Mouse (Mus musculus) kidney, adult 2 months (tissue): ENCODE data around the gene Rin1. TPM values are rescaled to one million over a fixed set of nuclear protein-coding genes. Genes with fewer than 3 reads are reported as not detected.

Experiments used
- DNase-seq: peaks from one replicate; pipeline ENCODE4 v3.0.0; 2021
- H3K27ac ChIP-seq: fragments of 200-500 bp; 2 replicates; pipeline ENCODE4 v1.5.1; 2012; ENCODE audit warnings: low read depth, low read length, control low read depth, inconsistent platforms; ENCODE audit not compliant: insufficient read depth
- H3K27me3 ChIP-seq: fragments of 200-500 bp; replicated peaks from 2 replicates; pipeline ENCODE4 v1.6.1; 2012; ENCODE audit warnings: mild to moderate bottlenecking, moderate library complexity, low read length, inconsistent platforms; ENCODE audit not compliant: control insufficient read depth, insufficient read depth
- H3K36me3 ChIP-seq: fragments of 200-500 bp; 2 replicates; pipeline ENCODE4 v1.6.1; 2012; ENCODE audit warnings: mild to moderate bottlenecking, moderate library complexity, low read length, inconsistent platforms; ENCODE audit not compliant: control insufficient read depth, insufficient read depth
- H3K4me1 ChIP-seq: fragments of 200-500 bp; 2 replicates; pipeline ENCODE4 v1.6.1; 2011; ENCODE audit warnings: low read length; ENCODE audit not compliant: control insufficient read depth, insufficient read depth
- H3K4me3 ChIP-seq: fragments of 200-500 bp; 2 replicates; pipeline ENCODE4 v1.5.1; 2011; ENCODE audit warnings: mild to moderate bottlenecking, low read depth, low read length, control low read depth; ENCODE audit not compliant: insufficient read depth
- CTCF ChIP-seq: fragments of 200-500 bp; conservative IDR thresholded peaks from 2 replicates; pipeline ENCODE4 v1.5.1; 2011; ENCODE audit warnings: low read depth, mild to moderate bottlenecking, control low read depth, low read length, moderate library complexity, mixed read lengths; ENCODE audit not compliant: insufficient read depth, insufficient read length
- POLR2A ChIP-seq: fragments of 200-500 bp; IDR thresholded peaks from one replicate; pipeline ENCODE4 v1.6.1; 2011; ENCODE audit warnings: low read depth, low read length, control low read depth
- WGBS: fragments of 180-500 bp; shearing (Covaris S2); methylation state at CpG from one replicate; pipeline ENCODE4 v1.1.7; 2018; 5-methylcytosine and 5-hydroxymethylcytosine counted together
- polyA plus RNA-seq: library from polyadenylated mRNA; depleted of rRNA; stranded (reverse); fragments of >200 nt; gene quantifications from 2 replicates; pipeline ENCODE4 v1.2.3, GENCODE M21; 2012

Gene Rin1
- polyA plus RNA-seq, 1 experiment, result 2.8 TPM

GRCm38 (mm10) chr19:5016782-5017181, 33.5 kb upstream of the Rin1 start:
- Histone ChIP-seq H3K36me3 (no peaks in the 10 kb centered on the region), H3K4me1 (peaks cover 7% of the 10 kb centered on the region), H3K27me3 (no peaks in the 10 kb centered on the region), H3K27ac (peak overlapping the region; percentile 86; the same call in 1 of the 2 replicates), H3K4me3 (no peak overlapping the region)
- TF ChIP-seq CTCF (peak; percentile 79), POLR2A (no peak)
- WGBS, result 19% methylated on average over 12 of the region's 12 CpGs
- peak; percentile 71 for DNase-seq

GRCm38 (mm10) chr19:5017611-5018010, 32.7 kb upstream of the Rin1 start:
- WGBS, result 86% methylated on average over 4 of the region's 4 CpGs
- no peak overlapping the region for H3K27ac ChIP-seq
- no peaks in the 10 kb centered on the region for H3K36me3 ChIP-seq
- TF ChIP-seq POLR2A (no peak), CTCF (no peak)
- DNase-seq, result no peak
- H3K4me3 ChIP-seq, result no peak overlapping the region
- H3K27me3 ChIP-seq, result no peaks in the 10 kb centered on the region
- H3K4me1 ChIP-seq, result peaks cover 7% of the 10 kb centered on the region

GRCm38 (mm10) chr19:5018191-5018590, 32.1 kb upstream of the Rin1 start:
- DNase-seq, result no peak
- no peak overlapping the region for H3K4me3 ChIP-seq
- WGBS, result 89% methylated on average over 3 of the region's 3 CpGs
- H3K27me3 ChIP-seq, result no peaks in the 10 kb centered on the region
- no peaks in the 10 kb centered on the region for H3K36me3 ChIP-seq
- H3K4me1 ChIP-seq, result peaks cover 7% of the 10 kb centered on the region
- TF ChIP-seq CTCF, result no peak
- no peak for TF ChIP-seq POLR2A
- H3K27ac ChIP-seq, result no peak overlapping the region

GRCm38 (mm10) chr19:5021416-5021815, 28.9 kb upstream of the Rin1 start:
- Histone ChIP-seq H3K4me1 (peaks cover 1% of the 10 kb centered on the region; the same call in 1 of the 2 replicates), H3K4me3 (no peak overlapping the region), H3K27me3 (no peaks in the 10 kb centered on the region), H3K27ac (no peak overlapping the region), H3K36me3 (no peaks in the 10 kb centered on the region)
- no peak for DNase-seq
- WGBS, result 74% methylated on average over 2 of the region's 2 CpGs
- TF ChIP-seq POLR2A, result no peak
- TF ChIP-seq CTCF, result no peak

GRCm38 (mm10) chr19:5023621-5024479, 26.4 kb upstream of the Rin1 start, which contains the start of gene Slc29a2:
TSS of gene Slc29a2 (plus strand) at chr19:5023860.
- no peaks in the 10 kb centered on the region for H3K4me1 ChIP-seq
- no peaks in the 10 kb centered on the region for H3K36me3 ChIP-seq
- peak within 1 kb of the TSS; percentile 91 for H3K27ac ChIP-seq
- DNase-seq, result peak; percentile 96
- WGBS, result under 1% methylated on average over 62 of the region's 62 CpGs
- H3K27me3 ChIP-seq, result no peaks in the 10 kb centered on the region
- H3K4me3 ChIP-seq, result peak within 1 kb of the TSS; percentile 98
- no peak for TF ChIP-seq CTCF
- TF ChIP-seq POLR2A, result peak; percentile 85

- Histone ChIP-seq H3K27me3 (no peaks in the 10 kb centered on the region), H3K4me1 (no peaks in the 10 kb centered on the region), H3K27ac (no peak overlapping the region), H3K4me3 (no peak overlapping the region), H3K36me3 (no peaks in the 10 kb centered on the region)
- DNase-seq, result no peak
- WGBS, result 88% methylated on average over 8 of the region's 8 CpGs
- TF ChIP-seq POLR2A (no peak), CTCF (no peak)
Measured at GRCm38 (mm10) chr19:5026111-5026510, 24.2 kb upstream of the Rin1 start.

- TF ChIP-seq POLR2A (no peak), CTCF (no peak)
Measured at GRCm38 (mm10) chr19:5032686-5033085, 17.6 kb upstream of the Rin1 start.

More at GRCm38 (mm10) chr19:5032686-5033085, 17.6 kb upstream of the Rin1 start:
- no peak overlapping the region for H3K4me3 ChIP-seq
- H3K27ac ChIP-seq, result no peak overlapping the region
- no peak for DNase-seq
- H3K4me1 ChIP-seq, result no peaks in the 10 kb centered on the region
- H3K27me3 ChIP-seq, result no peaks in the 10 kb centered on the region
- 84% methylated on average over 3 of the region's 3 CpGs for WGBS
- no peaks in the 10 kb centered on the region for H3K36me3 ChIP-seq
